Mouse (Mus musculus): ENCODE measurements around the gene Cbx2. TPM values are rescaled to one million over a fixed set of nuclear protein-coding genes. Genes with fewer than 3 reads are reported as not detected.

The Cbx2 gene
- polyA plus RNA-seq, 1 experiment from 2014 or later: 13.3 TPM

DNA sequence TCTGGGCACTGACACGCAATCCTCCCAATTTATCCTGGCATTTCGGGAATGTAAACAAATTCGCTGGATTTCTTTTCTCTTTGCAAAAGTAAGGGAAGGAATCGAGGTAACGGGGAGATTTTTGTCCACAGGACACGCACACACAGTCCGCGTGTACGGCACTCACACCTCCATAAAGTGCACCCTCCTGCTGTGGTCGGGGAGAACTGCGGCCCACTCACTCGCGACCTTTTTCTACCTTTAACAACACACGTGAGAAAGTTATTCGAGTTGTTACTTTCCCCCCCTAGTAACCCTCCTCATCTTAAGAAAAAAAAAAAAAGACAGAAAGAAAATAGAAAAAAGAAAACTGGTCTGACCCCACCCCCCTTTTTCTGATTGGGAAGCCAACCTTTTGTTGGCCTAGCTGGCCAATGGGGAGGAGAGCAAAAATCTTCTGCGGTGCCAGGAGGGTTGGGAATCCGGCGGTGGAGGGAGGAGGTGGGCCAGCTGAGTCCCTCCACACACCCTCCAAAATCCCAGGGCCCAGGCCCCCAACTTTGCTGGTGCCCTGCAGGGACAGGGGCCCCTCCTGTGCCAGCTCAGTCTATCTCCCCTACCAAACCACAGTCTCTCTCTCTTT, 15.1 kb downstream of the Cbx2 start:
- H3K27ac ChIP-seq (ENCODE audit: low read length): no peak overlapping the region
- H3K4me2 ChIP-seq (ENCODE audit: low read length): peak overlapping the region; percentile 64
- no peaks in the 10 kb centered on the region for H3K9me3 ChIP-seq (replicated peaks; ENCODE audit: control insufficient read depth, low read length, poor library complexity, severe bottlenecking)
- H3K27me3 ChIP-seq (ENCODE audit: control insufficient read depth, insufficient read depth, low read depth, low read length): peaks cover 31% of the 10 kb centered on the region
- peaks cover 53% of the 10 kb centered on the region for H3K4me1 ChIP-seq (ENCODE audit: control insufficient read depth, insufficient read depth, low read length)
- 0 out of 2 replicates have a peak, but pooled peaks cover 5% of the 10 kb centered on the region for H3K36me3 ChIP-seq (ENCODE audit: control insufficient read depth, insufficient read depth, low read length)
- no peak for ATAC-seq
- 18% methylated on average over 18 of the region's 18 CpGs for WGBS
- H3K4me3 ChIP-seq (ENCODE audit: low read depth, low read length): peak overlapping the region; percentile 39
- H3K9ac ChIP-seq (ENCODE audit: low read depth, low read length): no peak overlapping the region

DNA sequence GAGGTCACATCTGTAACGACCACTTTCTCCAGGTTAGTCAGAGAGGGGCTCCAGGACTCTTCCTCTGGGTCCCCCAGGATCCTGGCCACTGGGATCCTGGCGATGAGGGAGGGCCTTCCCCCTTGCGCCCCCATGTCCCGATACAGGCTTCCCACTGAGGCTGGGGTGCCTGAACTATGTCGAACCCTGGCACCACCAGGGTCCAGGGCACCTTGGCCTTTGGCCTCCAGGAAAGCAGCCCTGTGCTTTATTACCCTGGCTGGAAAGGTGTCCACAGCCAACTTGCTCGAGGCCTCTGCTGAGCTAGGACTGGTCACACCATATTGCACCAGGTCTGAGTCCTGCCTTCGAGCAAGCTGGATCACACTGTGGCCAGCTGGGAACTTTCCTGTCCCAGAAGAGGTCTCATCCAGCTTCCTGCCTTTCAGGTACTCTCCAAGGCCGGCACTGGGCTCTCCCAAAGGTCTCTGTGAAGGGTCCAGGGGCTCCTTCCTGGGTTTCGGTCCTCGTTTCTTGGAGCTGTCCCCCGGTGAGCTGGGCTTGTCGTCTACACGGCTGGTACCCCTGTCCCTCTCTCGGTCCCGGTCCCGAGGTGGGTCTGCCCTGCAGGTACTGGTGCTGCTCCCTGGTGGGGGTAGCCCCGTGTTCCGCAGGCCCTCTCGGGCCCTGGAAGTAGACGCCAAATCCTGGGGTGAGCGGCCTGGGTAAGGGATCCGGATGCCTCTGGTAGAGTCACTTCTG, 16.2 kb downstream of the Cbx2 start:
- peak overlapping the region; percentile 4; the same call in 1 of the 2 replicates for H3K4me2 ChIP-seq (ENCODE audit: low read length)

DNA sequence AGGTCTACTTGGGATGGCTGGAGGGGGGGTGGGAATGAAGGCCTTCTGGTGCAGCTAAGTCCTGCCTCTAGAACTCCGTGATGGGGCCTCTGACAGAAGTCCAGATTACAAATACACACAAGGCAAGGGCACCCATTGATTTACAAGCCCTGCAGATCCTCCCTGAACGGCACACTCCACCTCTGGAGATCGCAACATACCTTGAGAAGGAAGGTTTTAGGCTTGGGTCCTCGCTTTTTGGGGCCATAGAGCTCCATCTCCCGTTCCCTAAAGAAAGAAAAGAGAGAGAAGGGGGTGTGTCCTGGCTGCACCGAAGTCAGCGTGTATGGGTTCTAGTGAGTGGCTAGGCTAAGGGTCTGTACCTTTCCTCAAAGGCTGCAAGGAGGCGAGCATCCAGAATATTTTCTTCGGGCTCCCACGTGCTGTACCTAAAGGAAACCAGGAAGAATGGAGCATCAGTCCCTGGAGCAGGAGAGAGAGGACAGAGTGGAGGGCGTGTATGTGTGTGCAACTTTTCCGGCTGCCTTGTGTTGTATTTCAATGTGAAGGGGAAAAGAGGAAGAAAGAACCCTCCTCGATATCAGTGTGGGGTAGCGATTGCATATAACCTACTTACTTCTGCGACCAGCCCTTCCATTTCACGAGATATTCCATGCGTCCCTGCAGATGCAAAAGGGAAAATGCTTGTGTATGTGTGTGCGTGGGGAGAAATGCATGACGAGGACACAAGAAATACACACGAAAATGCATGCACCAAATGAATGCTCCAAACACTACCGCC, 17.2 kb downstream of the Cbx2 start:
- 4% methylated on average over 21 of the region's 21 CpGs for WGBS
- Histone ChIP-seq H3K9ac (ENCODE audit: low read depth, low read length) (peak overlapping the region; percentile 88), H3K4me2 (ENCODE audit: low read length) (peak overlapping the region; percentile 59), H3K4me3 (ENCODE audit: low read depth, low read length) (peak overlapping the region; percentile 63), H3K4me1 (ENCODE audit: control insufficient read depth, insufficient read depth, low read length) (peaks cover 54% of the 10 kb centered on the region), H3K27ac (ENCODE audit: low read length) (peak overlapping the region; percentile 93), H3K36me3 (ENCODE audit: control insufficient read depth, insufficient read depth, low read length) (0 out of 2 replicates have a peak, but pooled peaks cover 5% of the 10 kb centered on the region), H3K9me3 (replicated peaks; ENCODE audit: control insufficient read depth, low read length, poor library complexity, severe bottlenecking) (no peaks in the 10 kb centered on the region), H3K27me3 (ENCODE audit: control insufficient read depth, insufficient read depth, low read depth, low read length) (peaks cover 43% of the 10 kb centered on the region)
- ATAC-seq: no peak

More for the DNA sequence above, 16.2 kb downstream of the Cbx2 start:
- H3K4me1 ChIP-seq (ENCODE audit: control insufficient read depth, insufficient read depth, low read length): peaks cover 53% of the 10 kb centered on the region
- H3K36me3 ChIP-seq (ENCODE audit: control insufficient read depth, insufficient read depth, low read length): 0 out of 2 replicates have a peak, but pooled peaks cover 5% of the 10 kb centered on the region
- H3K9me3 ChIP-seq (replicated peaks; ENCODE audit: control insufficient read depth, low read length, poor library complexity, severe bottlenecking): no peaks in the 10 kb centered on the region
- ATAC-seq: no peak
- WGBS: 34% methylated on average over 22 of the region's 22 CpGs
- no peak overlapping the region for H3K27ac ChIP-seq (ENCODE audit: low read length)
- peaks cover 36% of the 10 kb centered on the region for H3K27me3 ChIP-seq (ENCODE audit: control insufficient read depth, insufficient read depth, low read depth, low read length)
- H3K4me3 ChIP-seq (ENCODE audit: low read depth, low read length): no peak overlapping the region
- no peak overlapping the region for H3K9ac ChIP-seq (ENCODE audit: low read depth, low read length)

DNA sequence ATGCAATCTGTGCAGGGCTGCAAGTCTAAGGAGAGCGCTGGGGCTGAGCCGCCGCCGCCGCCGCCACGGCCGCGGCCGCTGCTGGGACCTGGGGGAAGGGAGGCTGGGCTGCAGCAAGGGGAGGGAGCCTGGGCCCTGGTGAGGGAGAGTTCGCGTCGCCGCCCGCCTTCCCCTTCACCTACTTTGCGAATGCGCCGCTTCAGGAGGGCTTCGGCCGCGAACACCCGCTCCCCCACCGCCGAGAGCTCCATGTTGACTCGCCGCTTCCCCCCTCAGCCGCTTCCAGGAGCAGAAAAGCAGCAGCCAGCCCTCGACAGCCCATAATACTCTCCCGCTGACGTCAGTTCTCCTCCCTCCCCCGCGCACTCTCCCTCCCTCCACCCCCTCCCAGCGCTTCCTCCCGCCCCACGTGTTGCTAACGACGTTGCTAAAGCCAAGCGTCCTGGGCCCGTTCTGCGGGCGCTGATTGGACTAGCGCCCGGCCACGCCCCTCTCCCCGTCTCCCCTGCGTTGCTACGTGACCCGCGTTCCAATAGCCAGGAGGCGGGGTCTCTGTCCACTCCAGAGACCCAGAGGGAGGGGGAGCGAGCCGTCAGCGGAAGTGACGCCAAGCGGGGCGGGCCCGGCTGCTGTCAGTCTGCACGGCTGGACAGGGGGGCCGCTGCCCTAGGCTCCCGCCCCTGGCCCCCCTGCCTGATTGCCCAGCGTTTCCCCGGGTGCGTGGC, 18.0 kb downstream of the Cbx2 start, which contains the start of gene Cbx8:
Gene Cbx8 (minus strand): TSS at position 370 of the 725 bp plus-strand sequence.
- Histone ChIP-seq H3K27ac (ENCODE audit: low read length) (peak within 1 kb of the TSS; percentile 93), H3K4me1 (ENCODE audit: control insufficient read depth, insufficient read depth, low read length) (peaks cover 46% of the 10 kb centered on the region), H3K9ac (ENCODE audit: low read depth, low read length) (peak within 1 kb of the TSS; percentile 89), H3K36me3 (ENCODE audit: control insufficient read depth, insufficient read depth, low read length) (0 out of 2 replicates have a peak, but pooled peaks cover 5% of the 10 kb centered on the region), H3K4me2 (ENCODE audit: low read length) (peak within 1 kb of the TSS; percentile 92), H3K9me3 (replicated peaks; ENCODE audit: control insufficient read depth, low read length, poor library complexity, severe bottlenecking) (no peaks in the 10 kb centered on the region), H3K4me3 (ENCODE audit: low read depth, low read length) (peak within 1 kb of the TSS; percentile 63), H3K27me3 (ENCODE audit: control insufficient read depth, insufficient read depth, low read depth, low read length) (peaks cover 43% of the 10 kb centered on the region)
- peak; percentile 92 for ATAC-seq
- 0% methylated on average over 60 of the region's 63 CpGs for WGBS

DNA sequence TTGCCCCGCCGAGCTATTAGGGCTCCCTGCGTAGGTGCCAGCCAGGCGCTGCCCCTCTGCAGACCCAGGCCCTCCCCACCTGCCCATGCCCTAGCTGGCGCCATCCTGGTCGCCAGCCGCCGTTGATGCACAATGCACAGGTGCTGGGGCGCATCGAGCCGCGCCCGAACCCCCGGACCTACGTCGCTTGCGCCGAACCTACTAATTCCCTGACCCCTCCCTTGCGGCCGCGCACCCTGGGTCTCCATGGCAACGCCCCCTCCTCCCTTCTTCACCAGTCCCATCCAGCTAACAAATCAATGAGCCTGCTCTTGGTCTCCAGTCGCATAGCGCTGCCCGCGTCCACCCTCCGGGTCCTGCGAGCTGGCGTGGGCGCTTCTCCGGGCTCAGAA, 18.6 kb downstream of the Cbx2 start:
- WGBS: 0% methylated on average over 31 of the region's 31 CpGs
- H3K36me3 ChIP-seq (ENCODE audit: control insufficient read depth, insufficient read depth, low read length): 0 out of 2 replicates have a peak, but pooled peaks cover 5% of the 10 kb centered on the region
- H3K4me1 ChIP-seq (ENCODE audit: control insufficient read depth, insufficient read depth, low read length): peaks cover 43% of the 10 kb centered on the region
- peak overlapping the region; percentile 89 for H3K27ac ChIP-seq (ENCODE audit: low read length)
- peak overlapping the region; percentile 92 for H3K4me2 ChIP-seq (ENCODE audit: low read length)
- no peaks in the 10 kb centered on the region for H3K9me3 ChIP-seq (replicated peaks; ENCODE audit: control insufficient read depth, low read length, poor library complexity, severe bottlenecking)
- peak overlapping the region; percentile 63 for H3K4me3 ChIP-seq (ENCODE audit: low read depth, low read length)
- H3K27me3 ChIP-seq (ENCODE audit: control insufficient read depth, insufficient read depth, low read depth, low read length): peaks cover 47% of the 10 kb centered on the region
- peak overlapping the region; percentile 89 for H3K9ac ChIP-seq (ENCODE audit: low read depth, low read length)
- ATAC-seq: peak; percentile 77

DNA sequence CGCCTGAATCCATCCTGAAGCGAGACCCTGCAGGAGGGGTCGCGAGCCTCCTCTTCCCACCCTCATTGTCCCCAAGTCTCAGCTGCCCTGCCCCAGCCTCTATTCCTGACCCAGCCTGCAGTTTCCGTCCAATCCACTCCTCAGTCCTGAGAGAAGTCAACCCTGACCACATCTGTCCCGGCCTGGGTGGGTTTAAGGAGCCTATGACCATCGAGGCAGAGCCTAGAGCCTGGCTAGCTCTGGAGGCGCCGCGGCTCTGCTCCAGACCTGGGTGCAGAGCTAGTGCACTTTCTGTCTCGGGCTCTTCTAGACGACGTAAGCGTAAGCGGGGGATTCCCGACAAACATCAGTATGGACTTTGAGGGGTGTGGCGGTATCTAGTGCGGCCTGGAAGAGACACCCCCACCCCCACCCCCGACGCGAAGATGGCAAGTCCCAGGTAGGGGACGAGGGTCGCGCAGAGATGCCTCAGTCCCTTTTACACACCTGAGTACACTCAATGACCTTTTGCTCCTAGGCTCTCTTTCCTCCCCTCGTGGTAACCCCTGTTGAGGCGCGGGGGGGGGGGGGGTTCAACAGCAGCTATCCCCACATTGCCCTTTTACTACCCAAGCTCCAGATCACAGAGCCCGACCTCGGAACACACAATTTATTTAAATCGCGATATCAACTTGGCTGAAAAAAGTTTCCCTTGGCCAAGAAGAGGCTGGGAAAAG, 19.1 kb downstream of the Cbx2 start:
- Histone ChIP-seq H3K27ac (ENCODE audit: low read length) (peak overlapping the region; percentile 89), H3K27me3 (ENCODE audit: control insufficient read depth, insufficient read depth, low read depth, low read length) (peaks cover 50% of the 10 kb centered on the region)
- peak; percentile 19 for ATAC-seq

DNA sequence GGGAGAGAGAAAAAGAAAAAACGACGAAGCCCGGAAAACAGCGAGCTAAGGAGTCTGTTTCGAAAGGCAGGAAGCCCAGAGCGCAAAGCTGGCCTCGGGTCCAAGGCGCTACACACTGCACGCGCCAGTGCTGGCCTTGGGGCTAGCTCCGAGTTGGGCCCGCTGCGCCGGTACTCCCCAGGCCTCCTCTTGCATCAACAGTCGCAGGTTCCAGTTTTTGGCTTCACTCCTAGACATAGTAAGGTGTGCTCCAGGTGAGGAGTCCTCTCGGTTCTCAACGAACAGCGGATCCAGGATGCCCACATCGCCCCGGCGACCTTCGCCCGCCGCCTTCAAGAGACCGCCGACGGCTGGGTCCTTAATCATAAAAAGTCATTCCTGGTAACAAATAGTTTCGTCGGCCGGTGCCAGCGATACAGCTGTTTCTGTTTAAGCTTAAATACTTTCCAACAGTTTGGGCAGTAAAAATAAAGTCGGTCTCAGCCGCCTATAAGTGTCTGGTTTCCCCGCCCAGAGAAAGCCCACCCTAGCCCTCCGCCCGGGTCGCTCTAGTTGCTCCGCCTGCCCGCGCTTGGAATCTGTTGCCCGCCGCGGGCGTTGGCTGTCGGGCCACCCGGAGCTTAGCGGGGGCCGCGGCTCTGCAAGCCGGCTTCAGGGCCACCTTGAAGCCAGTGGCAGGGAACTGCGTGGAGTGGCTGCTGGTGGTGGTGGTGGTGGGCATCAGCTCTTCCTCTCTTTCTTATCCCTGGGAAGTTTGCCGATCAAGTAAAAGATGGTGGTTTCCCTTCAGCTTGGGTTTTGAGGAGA, 19.9 kb downstream of the Cbx2 start:
- Histone ChIP-seq H3K4me3 (ENCODE audit: low read depth, low read length) (no peak overlapping the region), H3K27me3 (ENCODE audit: control insufficient read depth, insufficient read depth, low read depth, low read length) (peaks cover 47% of the 10 kb centered on the region), H3K4me1 (ENCODE audit: control insufficient read depth, insufficient read depth, low read length) (peaks cover 43% of the 10 kb centered on the region), H3K36me3 (ENCODE audit: control insufficient read depth, insufficient read depth, low read length) (0 out of 2 replicates have a peak, but pooled peaks cover 5% of the 10 kb centered on the region), H3K9me3 (replicated peaks; ENCODE audit: control insufficient read depth, low read length, poor library complexity, severe bottlenecking) (no peaks in the 10 kb centered on the region), H3K9ac (ENCODE audit: low read depth, low read length) (no peak overlapping the region), H3K4me2 (ENCODE audit: low read length) (no peak overlapping the region), H3K27ac (ENCODE audit: low read length) (no peak overlapping the region)
- WGBS: under 1% methylated on average over 52 of the region's 52 CpGs
- ATAC-seq: no peak

More for the DNA sequence above, 19.1 kb downstream of the Cbx2 start:
- Histone ChIP-seq H3K4me3 (ENCODE audit: low read depth, low read length) (peak overlapping the region; percentile 63), H3K9me3 (replicated peaks; ENCODE audit: control insufficient read depth, low read length, poor library complexity, severe bottlenecking) (no peaks in the 10 kb centered on the region), H3K36me3 (ENCODE audit: control insufficient read depth, insufficient read depth, low read length) (0 out of 2 replicates have a peak, but pooled peaks cover 5% of the 10 kb centered on the region), H3K4me2 (ENCODE audit: low read length) (peak overlapping the region; percentile 92), H3K4me1 (ENCODE audit: control insufficient read depth, insufficient read depth, low read length) (peaks cover 44% of the 10 kb centered on the region), H3K9ac (ENCODE audit: low read depth, low read length) (peak overlapping the region; percentile 89)
- under 1% methylated on average over 30 of the region's 31 CpGs for WGBS
